Mouse (Mus musculus) thymus, adult 2 months (tissue): Measurements from ENCODE around the gene S100a5. TPM values are rescaled to one million over a fixed set of nuclear protein-coding genes. Genes with fewer than 3 reads are reported as not detected.

Source experiments
- DNase-seq: peaks from one replicate; pipeline ENCODE4 v3.0.0; 2021
- H3K27ac ChIP-seq: fragments of 200-500 bp; 2 replicates; pipeline ENCODE4 v1.5.1; 2012; ENCODE audit warnings: low read length, control low read depth; ENCODE audit not compliant: control insufficient read depth, insufficient read depth
- H3K27me3 ChIP-seq: fragments of 200-500 bp; 2 replicates; pipeline ENCODE4 v1.6.1; 2012; ENCODE audit warnings: mild to moderate bottlenecking, low read length, moderate library complexity, mixed read lengths; ENCODE audit not compliant: control insufficient read depth, insufficient read depth
- H3K36me3 ChIP-seq: fragments of 200-500 bp; 2 replicates; pipeline ENCODE4 v1.6.1; 2012; ENCODE audit warnings: mild to moderate bottlenecking, low read length, moderate library complexity; ENCODE audit not compliant: control insufficient read depth, insufficient read depth
- H3K4me1 ChIP-seq: fragments of 200-500 bp; replicated peaks from 2 replicates; pipeline ENCODE4 v1.6.1; 2012; ENCODE audit warnings: low read length; ENCODE audit not compliant: control insufficient read depth, insufficient read depth
- H3K4me3 ChIP-seq: fragments of 200-500 bp; 2 replicates; pipeline ENCODE4 v1.5.1; 2012; ENCODE audit warnings: mild to moderate bottlenecking, low read length, control low read depth, moderate library complexity; ENCODE audit not compliant: control insufficient read depth, insufficient read depth
- CTCF ChIP-seq: fragments of 200-500 bp; IDR thresholded peaks from 2 replicates; pipeline ENCODE4 v1.5.1; 2012; ENCODE audit warnings: mild to moderate bottlenecking, control low read depth, low read length, moderate library complexity, borderline replicate concordance; ENCODE audit not compliant: control insufficient read depth, poor library complexity, insufficient read depth; ENCODE audit errors: extremely low read depth
- POLR2A ChIP-seq: fragments of 200-500 bp; IDR thresholded peaks from 2 replicates; pipeline ENCODE4 v1.6.1; 2012; ENCODE audit warnings: mild to moderate bottlenecking, low read length, control low read depth, moderate library complexity; ENCODE audit not compliant: control insufficient read depth, poor library complexity, insufficient read depth; ENCODE audit errors: extremely low read depth
- WGBS: fragments of 180-500 bp; shearing (Covaris S2); methylation state at CpG from one replicate; pipeline ENCODE4 v1.1.7; 2018; 5-methylcytosine and 5-hydroxymethylcytosine counted together
- polyA plus RNA-seq: library from polyadenylated mRNA; depleted of rRNA; stranded (reverse); fragments of >200 nt; gene quantifications from 2 replicates; pipeline ENCODE4 v1.2.3, GENCODE M21; 2012

S100a5 gene
- polyA plus RNA-seq, 1 experiment: not detected

DNA sequence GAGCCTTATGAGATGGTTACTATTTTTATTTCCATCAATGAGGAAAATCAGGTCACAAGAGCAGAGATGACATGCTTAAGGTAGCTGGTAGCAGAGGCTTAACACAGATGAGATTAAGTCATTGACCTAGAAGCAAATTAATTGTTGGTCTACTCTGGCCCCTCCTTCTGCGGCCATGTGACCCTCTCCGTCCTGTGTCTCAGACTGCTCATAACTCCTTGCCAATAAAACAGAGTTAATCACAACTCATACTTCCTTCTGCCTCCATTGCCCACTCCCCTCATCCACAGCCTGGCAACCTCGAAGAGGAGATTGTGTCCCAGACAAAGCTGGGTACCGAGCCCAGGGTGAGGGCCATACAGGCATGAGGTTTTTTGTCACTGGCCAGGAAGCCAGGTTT is 10.1 kb upstream of the S100a5 start:
- Histone ChIP-seq H3K4me1 (peaks cover 4% of the 10 kb centered on the region; the same call in 1 of the 2 replicates), H3K36me3 (no peaks in the 10 kb centered on the region), H3K27me3 (no peaks in the 10 kb centered on the region), H3K27ac (no peak overlapping the region), H3K4me3 (no peak overlapping the region)
- 67% methylated on average over 4 of the region's 4 CpGs for WGBS
- DNase-seq: no peak
- TF ChIP-seq POLR2A: no peak

DNA sequence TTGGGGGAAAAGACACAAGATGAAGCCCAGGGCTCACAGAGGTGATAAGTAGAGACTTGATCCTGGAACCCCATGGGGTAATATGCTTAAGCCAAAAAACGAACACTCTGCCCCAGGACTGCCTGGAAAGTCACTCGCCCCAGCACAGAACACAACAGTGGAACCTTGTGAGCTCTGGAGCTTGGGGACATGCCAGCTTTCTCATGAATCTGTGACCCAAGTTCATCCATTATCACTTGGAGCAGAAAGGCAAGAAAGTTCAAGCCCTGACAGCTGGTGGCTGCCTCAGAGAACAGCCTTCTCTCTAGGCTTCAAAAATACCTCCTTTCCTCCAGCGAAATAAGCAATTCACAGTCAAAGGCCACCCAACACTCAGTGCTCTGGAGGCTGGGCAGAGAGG is 8.9 kb upstream of the S100a5 start:
- Histone ChIP-seq H3K27me3 (no peaks in the 10 kb centered on the region), H3K4me1 (peaks cover 9% of the 10 kb centered on the region), H3K4me3 (no peak overlapping the region), H3K27ac (no peak overlapping the region), H3K36me3 (no peaks in the 10 kb centered on the region)
- no peak for DNase-seq
- TF ChIP-seq POLR2A: no peak
- no peak for TF ChIP-seq CTCF
- WGBS: 90% methylated on average over 3 of the region's 3 CpGs

DNA sequence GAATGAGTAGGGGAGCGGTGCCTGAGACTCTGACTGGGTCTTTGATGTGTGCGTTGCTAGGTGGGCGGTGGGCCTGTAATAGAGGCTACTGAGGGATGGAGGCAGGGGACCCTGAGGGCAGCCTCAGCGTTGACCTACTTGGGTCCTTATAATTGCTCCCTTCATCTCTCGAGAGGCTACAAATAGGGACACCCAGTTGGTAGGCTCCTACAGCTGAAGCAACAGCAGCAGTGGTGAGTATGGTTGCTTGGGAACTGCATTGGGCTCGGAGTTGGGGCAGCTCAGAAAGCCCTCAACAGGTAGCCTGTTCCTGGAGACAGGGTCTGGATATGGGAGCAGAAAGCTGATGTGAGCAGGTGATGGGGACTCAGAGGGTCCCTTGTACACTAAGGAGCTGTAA is 8.3 kb upstream of the S100a5 start:
- Histone ChIP-seq H3K4me3 (no peak overlapping the region), H3K27ac (no peak overlapping the region), H3K27me3 (no peaks in the 10 kb centered on the region), H3K36me3 (no peaks in the 10 kb centered on the region), H3K4me1 (peaks cover 15% of the 10 kb centered on the region)
- TF ChIP-seq CTCF: no peak
- no peak for TF ChIP-seq POLR2A
- no peak for DNase-seq
- 90% methylated on average over 6 of the region's 6 CpGs for WGBS

DNA sequence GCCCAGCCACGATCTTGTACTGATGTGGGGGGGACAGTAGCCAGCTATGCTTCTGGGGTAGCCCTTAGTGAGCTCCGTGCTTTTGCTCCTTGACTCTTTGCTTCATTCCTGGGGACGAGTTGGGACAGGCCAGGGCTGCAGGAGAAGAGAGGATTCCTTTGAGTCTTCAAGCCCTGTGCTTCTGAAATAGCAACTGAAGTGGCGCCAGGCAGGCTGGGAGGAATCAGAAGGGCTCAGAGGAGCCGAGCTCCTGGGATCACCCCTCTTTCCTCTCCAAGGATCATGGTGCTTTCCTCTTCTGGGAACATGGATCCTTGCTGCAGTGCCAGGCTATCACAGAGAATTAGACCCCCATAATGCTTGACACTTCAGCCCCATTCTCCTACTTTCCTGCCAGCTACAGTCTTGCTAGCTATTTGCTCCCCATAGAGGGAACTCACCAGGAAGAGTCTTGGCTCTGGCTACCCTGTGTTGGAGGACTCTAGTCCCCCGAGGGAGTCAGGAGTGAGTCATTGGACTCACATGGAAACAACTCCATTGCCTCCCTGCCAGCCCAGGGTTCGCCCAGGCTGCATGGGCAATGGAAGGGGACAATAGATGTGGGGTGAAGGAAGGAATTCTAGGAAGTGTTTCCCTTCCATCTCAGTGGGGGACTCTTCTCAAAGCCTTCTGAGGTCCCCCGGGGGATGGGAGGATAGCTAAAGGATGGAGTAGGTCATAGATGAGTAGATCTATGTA is 7.7 kb upstream of the S100a5 start:
- H3K27me3 ChIP-seq: no peaks in the 10 kb centered on the region
- no peak for DNase-seq

DNA sequence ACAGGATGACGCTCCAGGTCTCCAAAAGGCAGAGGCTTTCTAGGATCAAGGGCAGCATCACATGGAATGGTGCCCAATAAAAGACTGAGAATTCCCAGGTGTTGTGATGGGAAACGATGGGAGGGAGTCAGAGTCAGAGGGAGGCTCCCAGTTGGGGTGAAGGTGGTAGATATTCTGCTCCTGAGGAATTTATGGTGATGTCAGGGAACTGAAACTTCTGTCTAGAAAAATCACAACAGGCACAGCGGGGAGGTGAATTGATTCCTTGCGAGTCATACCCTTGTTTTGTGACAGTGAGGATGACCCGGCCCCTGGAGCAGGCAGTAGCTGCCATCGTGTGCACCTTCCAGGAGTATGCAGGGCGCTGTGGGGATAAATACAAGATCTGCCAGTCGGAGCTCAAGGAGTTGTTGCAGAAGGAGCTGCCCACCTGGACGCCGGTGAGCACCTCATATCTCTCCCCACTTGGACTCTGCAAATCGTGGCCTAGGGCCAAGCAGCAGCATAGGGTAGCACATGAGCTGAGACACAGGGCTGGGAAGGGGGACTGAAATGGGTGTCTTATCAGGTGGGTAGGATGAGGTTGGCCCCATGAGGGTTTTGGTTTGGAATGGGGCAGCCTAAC is 6.7 kb upstream of the S100a5 start, which contains the start of gene Gm42674:
Gene Gm42674, plus strand, starts transcription at position 419 of the 625 bp plus-strand sequence.
- Histone ChIP-seq H3K36me3 (no peaks in the 10 kb centered on the region), H3K4me3 (no peak within 1 kb of the TSS), H3K4me1 (peaks cover 24% of the 10 kb centered on the region), H3K27me3 (no peaks in the 10 kb centered on the region), H3K27ac (no peak within 1 kb of the TSS)
- 92% methylated on average over 11 of the region's 11 CpGs for WGBS
- TF ChIP-seq POLR2A: no peak
- no peak for TF ChIP-seq CTCF
- DNase-seq: no peak

More for the DNA sequence above, 7.7 kb upstream of the S100a5 start:
- 92% methylated on average over 8 of the region's 8 CpGs for WGBS
- Histone ChIP-seq H3K4me1 (peaks cover 20% of the 10 kb centered on the region), H3K27ac (no peak overlapping the region), H3K36me3 (no peaks in the 10 kb centered on the region), H3K4me3 (no peak overlapping the region)
- TF ChIP-seq POLR2A (no peak), CTCF (no peak)

DNA sequence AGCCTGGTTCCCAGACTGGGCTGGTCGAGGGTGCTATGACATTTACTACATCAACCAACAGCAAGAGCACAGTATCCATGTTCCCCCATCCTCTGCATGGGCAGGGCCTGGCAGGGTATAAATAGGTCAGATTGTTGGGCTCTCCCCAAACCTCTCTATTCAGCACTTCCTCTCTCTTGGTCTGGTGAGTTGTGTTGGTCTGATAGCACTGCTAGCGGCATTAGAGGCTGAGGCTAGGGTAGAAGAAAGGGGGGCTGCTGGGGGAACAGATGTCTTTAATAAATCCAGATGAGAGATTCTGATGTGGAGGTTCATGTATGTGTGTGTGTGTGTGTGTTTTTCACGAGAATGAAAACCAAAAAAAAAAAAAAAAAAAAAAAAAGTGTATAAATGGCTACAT is 4.7 kb upstream of the S100a5 start, which contains the start of gene S100a4:
Gene S100a4, plus strand, starts transcription at position 149 of the 400 bp plus-strand sequence.
- TF ChIP-seq POLR2A (no peak), CTCF (no peak)
- H3K4me1 ChIP-seq: peaks cover 24% of the 10 kb centered on the region
- no peaks in the 10 kb centered on the region for H3K27me3 ChIP-seq
- H3K36me3 ChIP-seq: no peaks in the 10 kb centered on the region
- WGBS: 33% methylated on average over 3 of the region's 3 CpGs
- no peak for DNase-seq
- no peak within 1 kb of the TSS for H3K27ac ChIP-seq
- no peak within 1 kb of the TSS for H3K4me3 ChIP-seq

DNA sequence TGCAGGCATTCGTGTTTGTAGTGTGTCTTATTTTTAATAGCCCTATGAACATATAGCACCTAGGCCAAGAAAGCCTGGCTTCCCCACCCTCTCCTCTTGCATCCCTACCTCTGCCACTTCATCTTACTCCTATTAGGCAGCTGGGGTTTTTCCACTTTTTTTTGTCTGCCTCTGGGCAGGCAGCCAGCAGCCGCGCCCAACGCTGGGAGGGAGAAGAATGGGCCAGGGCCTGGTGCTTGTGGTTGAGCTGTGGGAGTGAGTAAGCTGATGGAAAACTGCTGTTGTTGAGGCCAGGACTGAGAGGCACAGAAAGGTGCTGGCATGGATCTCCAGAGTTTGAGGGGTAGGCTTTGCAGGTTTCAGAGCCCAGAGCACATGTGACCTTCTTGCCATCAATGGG is 3.9 kb upstream of the S100a5 start:
- H3K27ac ChIP-seq: no peak overlapping the region
- H3K4me3 ChIP-seq: no peak overlapping the region
- no peaks in the 10 kb centered on the region for H3K36me3 ChIP-seq
- peaks cover 27% of the 10 kb centered on the region for H3K4me1 ChIP-seq
- TF ChIP-seq POLR2A: no peak
- no peak for TF ChIP-seq CTCF
- WGBS: 30% methylated on average over 4 of the region's 4 CpGs
- DNase-seq: no peak
- H3K27me3 ChIP-seq: no peaks in the 10 kb centered on the region
